In genomic region chr9:104172342-104172741, GRCm38 (mm10) we compare ENCODE assay signal across 14 mouse cellular contexts.
"Had no signal": no experiment of that assay in that cellular context is flagged by ENCODE, and none has a peak within 500 bp of the region (broad histone marks: within the 10 kb centered on the region; RNA-seq: fewer than 3 reads in every experiment).

No protein-coding gene starts in this region.

- H3K27ac ChIP-seq: intestine, embryonic 15.5 days; left cerebral cortex, adult 2 months; limb, embryonic 10.5 days; liver, embryonic 14.5 days; neural tube, embryonic 15.5 days; stomach, embryonic 15.5 days had no signal

- ATAC-seq: intestine, embryonic 15.5 days; lung, postnatal 0 days had no signal

- H3K9me3 ChIP-seq: intestine, embryonic 15.5 days; limb, embryonic 10.5 days; neural tube, embryonic 15.5 days; stomach, embryonic 15.5 days had no signal

- H3K9ac ChIP-seq: intestine, embryonic 15.5 days; liver, embryonic 14.5 days; neural tube, embryonic 15.5 days; stomach, embryonic 15.5 days had no signal

- H3K27me3 ChIP-seq: intestine, embryonic 15.5 days; neural tube, embryonic 15.5 days; stomach, embryonic 15.5 days had no signal

- H3K4me2 ChIP-seq: intestine, embryonic 15.5 days; neural tube, embryonic 15.5 days; stomach, embryonic 15.5 days had no signal

- H3K4me3 ChIP-seq: intestine, embryonic 15.5 days; left cerebral cortex, adult 2 months; limb, embryonic 10.5 days; myocyte; neural tube, embryonic 15.5 days; stomach, embryonic 15.5 days had no signal

- H3K4me1 ChIP-seq: intestine, embryonic 15.5 days; limb, embryonic 10.5 days; neural tube, embryonic 15.5 days; stomach, embryonic 15.5 days had no signal

- DNase-seq: lung, adult 2 months; lung, postnatal 36 days; midbrain, embryonic 14.5 days; right cerebral cortex, postnatal 4 days; spleen, adult 18-20 months; thymus, postnatal 36 days had no signal
